9 mouse cellular contexts compared by ENCODE assay signal in the genomic region with DNA sequence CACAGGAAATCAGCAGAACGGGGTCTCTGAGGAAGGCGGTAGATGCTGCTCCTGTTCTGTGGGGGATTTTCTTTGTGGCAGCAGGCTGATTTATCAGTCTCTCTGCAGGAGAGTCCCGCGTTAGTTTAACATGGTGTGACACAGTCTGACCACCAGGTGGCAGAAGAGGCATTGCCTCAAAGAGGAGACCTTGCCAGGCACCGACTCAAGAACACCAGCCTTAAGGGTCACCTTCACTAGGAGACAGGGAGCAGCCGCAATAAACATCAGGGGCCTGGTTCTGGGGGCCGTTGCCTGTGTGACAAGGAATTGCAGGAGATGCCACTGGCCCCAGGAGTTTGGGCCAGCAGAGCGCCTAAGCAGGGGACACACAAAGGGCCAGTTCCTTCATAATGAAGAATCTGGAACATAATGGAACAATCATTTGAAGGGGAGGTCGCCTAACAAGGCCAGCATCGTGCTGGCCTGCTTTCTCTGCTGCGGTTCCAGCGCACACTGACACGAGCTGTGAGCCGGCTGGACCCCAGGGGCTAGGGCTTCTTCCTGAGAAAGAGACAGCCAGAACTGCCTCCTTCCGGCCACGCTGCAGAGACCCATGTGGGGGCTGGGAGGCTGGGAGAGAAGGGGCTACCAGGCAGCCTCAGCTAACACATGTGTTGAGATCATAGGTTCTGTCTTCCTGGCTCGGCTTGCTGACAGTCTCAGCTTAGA. TPM values are rescaled to one million over a fixed set of nuclear protein-coding genes. Genes with fewer than 3 reads are reported as not detected.
DNase-seq lines count a peak whose midpoint lies in the region; ATAC-seq and TF ChIP-seq lines count a peak whose summit lies in the region.
"Had no signal": no experiment of that assay in that cellular context is flagged by ENCODE, and none has a peak within 500 bp of the region (broad histone marks: within the 10 kb centered on the region; RNA-seq: fewer than 3 reads in every experiment).

No protein-coding gene starts in this region.

- peak; percentile 97 for TF ChIP-seq CTCF in ES-Bruce4 (IDR thresholded peaks at IDR 0.05; ENCODE audit: low read depth, low read length)

- H3K9me3 ChIP-seq in ES-Bruce4 (replicated peaks; ENCODE audit: control insufficient read depth, insufficient read depth, low read length, poor library complexity, severe bottlenecking), result no peaks in the 10 kb centered on the region
- no peaks in the 10 kb centered on the region for H3K9me3 ChIP-seq in forebrain, embryonic 14.5 days (replicated peaks; ENCODE audit: control insufficient read depth, low read length)

- peak overlapping the region; percentile 16; the same call in 1 of the 2 replicates for H3K4me2 ChIP-seq in forebrain, embryonic 14.5 days (ENCODE audit: low read length)

- peak; percentile 61; the same call in 1 of the 2 replicates for ATAC-seq in cerebellum, adult (ENCODE audit: insufficient number of reproducible peaks, low FRiP score, low TSS enrichment)
- peak; percentile 86 for ATAC-seq in forebrain, embryonic 14.5 days
- peak; percentile 84 for ATAC-seq in neutrophil, adult 5-6 weeks (ENCODE audit: extremely low read depth, insufficient number of reproducible peaks, low FRiP score, poor library complexity, severe bottlenecking)

- H3K36me3 ChIP-seq in ES-Bruce4 (ENCODE audit: control insufficient read depth, insufficient read depth, low read length, poor library complexity, severe bottlenecking), result no peaks in the 10 kb centered on the region
- no peaks in the 10 kb centered on the region for H3K36me3 ChIP-seq in forebrain, embryonic 14.5 days (ENCODE audit: control insufficient read depth, insufficient read depth, low read length)

- intact Hi-C loops in heart, postnatal 14 days (cut with DNase I), result loop anchor here (1.0 to 10.0 kb wide), 5 partner anchors 167 to 529 kb away; no protein-coding TSS in a partner anchor

- H3K27me3 ChIP-seq in ES-Bruce4 (ENCODE audit: control insufficient read depth, insufficient read depth, low read length, poor library complexity, severe bottlenecking), result no peaks in the 10 kb centered on the region
- no peaks in the 10 kb centered on the region for H3K27me3 ChIP-seq in forebrain, embryonic 14.5 days (replicated peaks; ENCODE audit: control insufficient read depth, insufficient read depth, low read length)

- H3K4me1 ChIP-seq in ES-Bruce4 (ENCODE audit: control insufficient read depth, insufficient read depth, low read length), result no peaks in the 10 kb centered on the region
- H3K4me1 ChIP-seq in forebrain, embryonic 14.5 days (ENCODE audit: control insufficient read depth, insufficient read depth, low read length), result peaks cover 6% of the 10 kb centered on the region; the same call in 1 of the 2 replicates

- DNase-seq in forebrain, embryonic 14.5 days (ENCODE audit: low spot score), result peak; percentile 96
- DNase-seq in heart, postnatal 14 days, result peak; percentile 85 to 93
- peak; percentile 45 for DNase-seq in large intestine, adult 2 months (ENCODE audit: low read depth, low spot score)
- peak; percentile 84 to 90 for DNase-seq in lung, adult 18-20 months
- DNase-seq in testis, postnatal 14 days (ENCODE audit: low spot score), result peak; percentile 79

- peak; percentile 50; the same call in 1 of the 2 replicates for TF ChIP-seq EP300 in ES-Bruce4 (IDR thresholded peaks at IDR 0.05; ENCODE audit: insufficient read depth, low read depth, low read length)

- H3K4me3 ChIP-seq in ES-Bruce4 (ENCODE audit: low read depth, low read length), result no peak overlapping the region
- no peak overlapping the region for H3K4me3 ChIP-seq in forebrain, embryonic 14.5 days (ENCODE audit: low read depth, low read length)

- WGBS in forebrain, embryonic 14.5 days, result 12% methylated on average over 17 of the region's 17 CpGs
- 22% methylated on average over 17 of the region's 17 CpGs for WGBS in large intestine, adult 2 months

- no peak overlapping the region for H3K9ac ChIP-seq in ES-Bruce4 (ENCODE audit: low read depth, poor library complexity, severe bottlenecking)
- peak overlapping the region; percentile 13; the same call in 1 of the 2 replicates for H3K9ac ChIP-seq in forebrain, embryonic 14.5 days (ENCODE audit: low read length)

- no peak for TF ChIP-seq POLR2A in ES-Bruce4 (IDR thresholded peaks at IDR 0.05; ENCODE audit: insufficient read depth, low read length)

- H3K27ac ChIP-seq in ES-Bruce4 (ENCODE audit: insufficient read depth, low read length), result no peak overlapping the region
- no peak overlapping the region for H3K27ac ChIP-seq in forebrain, embryonic 14.5 days (ENCODE audit: low read depth, low read length)
- H3K27ac ChIP-seq: macrophage had no signal

RNA-seq across cellular contexts. Expression of a gene that starts 8.1 kb away (rescaled TPM):
- polyA plus RNA-seq in ES-Bruce4 (2011; ENCODE audit: insufficient read depth, insufficient read length, low read depth, missing spikeins), result not detected in 2 replicates
- polyA plus RNA-seq in forebrain, embryonic 14.5 days (2014; fragmentation: Nextera tagmentation; extraction: Ambion mirVana), result 0.14 TPM in 1 of 2 replicates, not detected in the other
- not detected for total RNA-seq in heart, postnatal 14 days (2021)
- 0.21 TPM in 1 of 2 replicates, not detected in the other for polyA plus RNA-seq in large intestine, adult 2 months (2012; rRNA removed)
- total RNA-seq in neutrophil, adult 5-6 weeks (2017), result 1.0 TPM in 1 of 2 replicates, not detected in the other
- polyA plus RNA-seq: macrophage had no signal

RNA-seq across cellular contexts. Expression of a gene that starts 27.0 kb away (rescaled TPM):
- polyA plus RNA-seq in ES-Bruce4 (2011; ENCODE audit: insufficient read depth, insufficient read length, low read depth, missing spikeins), result 461 and 463 TPM in 2 replicates
- 165 and 172 TPM in 2 replicates for polyA plus RNA-seq in forebrain, embryonic 14.5 days (2014; fragmentation: Nextera tagmentation; extraction: Ambion mirVana)
- total RNA-seq in heart, postnatal 14 days (2021), result 10 to 100 TPM; 82.0 to 82.2 TPM
- 62.0 and 65.5 TPM in 2 replicates for polyA plus RNA-seq in large intestine, adult 2 months (2012; rRNA removed)
- 84.4 and 96.3 TPM in 2 replicates for total RNA-seq in neutrophil, adult 5-6 weeks (2017)

RNA-seq across cellular contexts. Expression of a gene that starts 48.6 kb away (rescaled TPM):
- polyA plus RNA-seq in ES-Bruce4 (2011; ENCODE audit: insufficient read depth, insufficient read length, low read depth, missing spikeins), result 19.5 and 32.8 TPM in 2 replicates
- 5.6 and 6.1 TPM in 2 replicates for polyA plus RNA-seq in forebrain, embryonic 14.5 days (2014; fragmentation: Nextera tagmentation; extraction: Ambion mirVana)
- total RNA-seq in heart, postnatal 14 days (2021), result 1 to 10 TPM in 1 of 2 experiments, under 1 TPM in 1; 0.32 to 1.9 TPM
- 2.9 and 3.0 TPM in 2 replicates for polyA plus RNA-seq in large intestine, adult 2 months (2012; rRNA removed)
- not detected in 2 replicates for total RNA-seq in neutrophil, adult 5-6 weeks (2017)
- polyA plus RNA-seq: macrophage had no signal

Comparison
In these comparisons a context has a peak if more than half of its experiments do, and no peak if none do; other contexts are left out.
1. DNase-seq: peak in every context shown above with its lines; median percentile 96 in forebrain, embryonic 14.5 days; 89 in heart, postnatal 14 days; 87 in lung, adult 18-20 months; 79 in testis, postnatal 14 days; 45 in large intestine, adult 2 months.